Mouse (Mus musculus) myocyte (in vitro differentiated cells): ENCODE measurements around the gene 6030452D12Rik. TPM values are rescaled to one million over a fixed set of nuclear protein-coding genes. Genes with fewer than 3 reads are reported as not detected.

Experiments
- H3K27me3 ChIP-seq: one replicate; pipeline ENCODE4 v1.6.1; 2011; ENCODE audit not compliant: control insufficient read depth, insufficient read depth, insufficient read length
- H3K36me3 ChIP-seq: one replicate; pipeline ENCODE4 v1.6.1; 2011; ENCODE audit not compliant: control insufficient read depth, insufficient read depth
- H3K4me2 ChIP-seq: one replicate; pipeline ENCODE4 v1.6.1; 2011; ENCODE audit warnings: low read depth, control low read depth
- H3K4me3 ChIP-seq: one replicate; pipeline ENCODE4 v1.5.1; 2011; ENCODE audit warnings: mild to moderate bottlenecking, control low read depth, moderate library complexity
- H3K79me2 ChIP-seq: one replicate; pipeline ENCODE4 v1.6.1; 2011; ENCODE audit not compliant: control insufficient read depth, insufficient read depth
- H3ac ChIP-seq: one replicate; pipeline ENCODE4 v1.6.1; 2011; ENCODE audit not compliant: control insufficient read depth, insufficient read length
- CEBPB ChIP-seq: IDR thresholded peaks from 2 replicates; pipeline ENCODE4 v1.6.1; 2011; ENCODE audit warnings: mild to moderate bottlenecking, moderate library complexity; ENCODE audit not compliant: poor library complexity, insufficient read depth, severe bottlenecking
- E2F4 ChIP-seq: IDR thresholded peaks from one replicate; pipeline ENCODE4 v1.6.1; 2011; ENCODE audit warnings: mild to moderate bottlenecking, control low read depth, moderate library complexity; ENCODE audit not compliant: insufficient read depth
- MAX ChIP-seq: IDR thresholded peaks from one replicate; pipeline ENCODE4 v1.6.1; 2011; ENCODE audit warnings: low read depth, mild to moderate bottlenecking, control low read depth
- MYOD1 ChIP-seq, 3 experiments: IDR thresholded peaks; one replicate each; pipeline ENCODE4 v1.6.1; 2011; ENCODE audit warnings: control low read depth in 2 of 3, low read depth in 2 of 3, mild to moderate bottlenecking in 2 of 3, moderate library complexity in 1 of 3; ENCODE audit not compliant: insufficient read length in 2 of 3, control insufficient read depth in 1 of 3
- MYOG ChIP-seq, 3 experiments: IDR thresholded peaks; one replicate each; pipeline ENCODE4 v1.6.1; 2011; ENCODE audit warnings: control low read depth in 2 of 3, low read depth in 2 of 3, mild to moderate bottlenecking in 2 of 3; ENCODE audit not compliant: insufficient read length in 2 of 3, control insufficient read depth in 1 of 3, insufficient read depth in 1 of 3
- POLR2A ChIP-seq: IDR thresholded peaks from one replicate; pipeline ENCODE4 v1.6.1; 2011; ENCODE audit warnings: low read depth, mild to moderate bottlenecking, control low read depth, moderate library complexity; ENCODE audit not compliant: insufficient read length
- POLR2AphosphoS2 ChIP-seq: IDR thresholded peaks from one replicate; pipeline ENCODE4 v1.6.1; 2011; ENCODE audit warnings: low read depth, control low read depth; ENCODE audit not compliant: insufficient read length
- REST ChIP-seq: IDR thresholded peaks from one replicate; pipeline ENCODE4 v1.6.1; 2011; ENCODE audit warnings: mild to moderate bottlenecking, control low read depth, moderate library complexity; ENCODE audit not compliant: insufficient read depth, insufficient read length
- SRF ChIP-seq: IDR thresholded peaks from one replicate; pipeline ENCODE4 v1.6.1; 2011; ENCODE audit warnings: low read depth; ENCODE audit not compliant: control insufficient read depth, insufficient read length
- TCF12 ChIP-seq: IDR thresholded peaks from one replicate; pipeline ENCODE4 v1.6.1; 2011; ENCODE audit warnings: mild to moderate bottlenecking, control low read depth; ENCODE audit not compliant: poor library complexity, insufficient read depth, severe bottlenecking
- TCF3 ChIP-seq: IDR thresholded peaks from one replicate; pipeline ENCODE4 v1.6.1; 2011; ENCODE audit warnings: low read depth, control low read depth; ENCODE audit not compliant: insufficient read length
- USF1 ChIP-seq: IDR thresholded peaks from one replicate; pipeline ENCODE4 v1.6.1; 2011; ENCODE audit warnings: low read depth, mild to moderate bottlenecking, control low read depth, moderate library complexity
- polyA plus RNA-seq: library from polyadenylated mRNA; unstranded; fragments of >200 nt; fragmentation: generic; extraction: Trizol; gene quantifications from one replicate; pipeline ENCODE4 v1.2.1, GENCODE M21; 2012; ENCODE audit warnings: missing spikeins

Gene 6030452D12Rik
- polyA plus RNA-seq, 1 experiment, result not detected

- H3K4me2 ChIP-seq, result no peak overlapping the region
- H3K27me3 ChIP-seq, result no peaks in the 10 kb centered on the region
- no peak overlapping the region for H3K4me3 ChIP-seq
- H3K36me3 ChIP-seq, result no peaks in the 10 kb centered on the region
- TF ChIP-seq MAX, result no peak
- no peak for TF ChIP-seq SRF
- TF ChIP-seq CEBPB, result no peak
- no peak for TF ChIP-seq E2F4
- no peak for TF ChIP-seq TCF12
- no peak for TF ChIP-seq MYOD1 (IDR thresholded peaks at IDR 0.05; ENCODE audit: control insufficient read depth in 1 of 3, insufficient read length in 2 of 3, low read depth in 2 of 3)
- H3K79me2 ChIP-seq, result no peaks in the 10 kb centered on the region
- H3ac ChIP-seq, result no peak overlapping the region
Measured at GRCm38 (mm10) chr8:106543043-106543442, 42.7 kb downstream of the 6030452D12Rik start.

- no peaks in the 10 kb centered on the region for H3K36me3 ChIP-seq
- H3K4me2 ChIP-seq, result no peak overlapping the region
- H3K4me3 ChIP-seq, result no peak overlapping the region
- no peak for TF ChIP-seq MYOG (IDR thresholded peaks at IDR 0.05; ENCODE audit: control insufficient read depth in 1 of 3, insufficient read depth in 1 of 3, insufficient read length in 2 of 3, low read depth in 2 of 3)
- TF ChIP-seq REST, result no peak
- no peak for TF ChIP-seq SRF
- TF ChIP-seq TCF3, result no peak
- no peak for TF ChIP-seq MYOD1 (IDR thresholded peaks at IDR 0.05; ENCODE audit: control insufficient read depth in 1 of 3, insufficient read length in 2 of 3, low read depth in 2 of 3)
- TF ChIP-seq TCF12, result no peak
- no peak for TF ChIP-seq MAX
- no peak for TF ChIP-seq POLR2AphosphoS2
- TF ChIP-seq E2F4, result no peak
- TF ChIP-seq CEBPB, result no peak
- no peaks in the 10 kb centered on the region for H3K79me2 ChIP-seq
- no peaks in the 10 kb centered on the region for H3K27me3 ChIP-seq
- H3ac ChIP-seq, result no peak overlapping the region
Measured at GRCm38 (mm10) chr8:106545149-106545548, 44.8 kb downstream of the 6030452D12Rik start.

- Histone ChIP-seq H3K4me3 (no peak overlapping the region), H3K79me2 (no peaks in the 10 kb centered on the region), H3K27me3 (no peaks in the 10 kb centered on the region), H3K36me3 (no peaks in the 10 kb centered on the region), H3K4me2 (no peak overlapping the region), H3ac (no peak overlapping the region)
- TF ChIP-seq MYOG (IDR thresholded peaks at IDR 0.05; ENCODE audit: control insufficient read depth in 1 of 3, insufficient read depth in 1 of 3, insufficient read length in 2 of 3, low read depth in 2 of 3) (no peak), TCF12 (no peak), MYOD1 (IDR thresholded peaks at IDR 0.05; ENCODE audit: control insufficient read depth in 1 of 3, insufficient read length in 2 of 3, low read depth in 2 of 3) (no peak)
Measured at GRCm38 (mm10) chr8:106546746-106547145, 46.4 kb downstream of the 6030452D12Rik start.

GRCm38 (mm10) chr8:106548366-106548936 lies 48.1 kb downstream of the 6030452D12Rik start:
- Histone ChIP-seq H3K36me3 (no peaks in the 10 kb centered on the region), H3K27me3 (no peaks in the 10 kb centered on the region), H3ac (no peak overlapping the region), H3K79me2 (no peaks in the 10 kb centered on the region), H3K4me2 (no peak overlapping the region), H3K4me3 (no peak overlapping the region)
- TF ChIP-seq TCF12 (no peak), TCF3 (no peak), MYOG (IDR thresholded peaks at IDR 0.05; ENCODE audit: control insufficient read depth in 1 of 3, insufficient read depth in 1 of 3, insufficient read length in 2 of 3, low read depth in 2 of 3) (no peak), USF1 (no peak), CEBPB (no peak), REST (no peak), MYOD1 (IDR thresholded peaks at IDR 0.05; ENCODE audit: control insufficient read depth in 1 of 3, insufficient read length in 2 of 3, low read depth in 2 of 3) (no peak), POLR2AphosphoS2 (no peak), SRF (no peak), E2F4 (no peak)

- no peaks in the 10 kb centered on the region for H3K79me2 ChIP-seq
- H3K36me3 ChIP-seq, result no peaks in the 10 kb centered on the region
- no peak overlapping the region for H3K4me2 ChIP-seq
- no peak overlapping the region for H3K4me3 ChIP-seq
- H3ac ChIP-seq, result no peak overlapping the region
- no peaks in the 10 kb centered on the region for H3K27me3 ChIP-seq
- TF ChIP-seq E2F4, result no peak
- no peak for TF ChIP-seq TCF12
- TF ChIP-seq MYOD1 (IDR thresholded peaks at IDR 0.05; ENCODE audit: control insufficient read depth in 1 of 3, insufficient read length in 2 of 3, low read depth in 2 of 3), result peak in 2 of 3 experiments; percentile 64 to 67
- no peak for TF ChIP-seq TCF3
- TF ChIP-seq MYOG (IDR thresholded peaks at IDR 0.05; ENCODE audit: control insufficient read depth in 1 of 3, insufficient read depth in 1 of 3, insufficient read length in 2 of 3, low read depth in 2 of 3), result peak in 2 of 3 experiments; percentile 44 to 79
- no peak for TF ChIP-seq POLR2A
- TF ChIP-seq SRF, result no peak
- TF ChIP-seq CEBPB, result no peak
- TF ChIP-seq MAX, result no peak
- TF ChIP-seq REST, result no peak
- TF ChIP-seq POLR2AphosphoS2, result no peak
- no peak for TF ChIP-seq USF1
Measured at GRCm38 (mm10) chr8:106550906-106551305, 50.6 kb downstream of the 6030452D12Rik start.
